Mouse (Mus musculus): ENCODE results near the gene Ppp1r9a.

GRCm38 (mm10) chr6:5187586-5187985, 284.9 kb downstream of the Ppp1r9a start:
- TF ChIP-seq POLR2A (IDR thresholded peaks at IDR 0.05; ENCODE audit: insufficient read depth, low read length), result no peak
- TF ChIP-seq EP300 (IDR thresholded peaks at IDR 0.05; ENCODE audit: insufficient read depth, low read depth, low read length), result no peak

Measured in ES-Bruce4 (cell line).